Mouse (Mus musculus): ENCODE data around the gene Ctdnep1.

Gene Ctdnep1

DNA sequence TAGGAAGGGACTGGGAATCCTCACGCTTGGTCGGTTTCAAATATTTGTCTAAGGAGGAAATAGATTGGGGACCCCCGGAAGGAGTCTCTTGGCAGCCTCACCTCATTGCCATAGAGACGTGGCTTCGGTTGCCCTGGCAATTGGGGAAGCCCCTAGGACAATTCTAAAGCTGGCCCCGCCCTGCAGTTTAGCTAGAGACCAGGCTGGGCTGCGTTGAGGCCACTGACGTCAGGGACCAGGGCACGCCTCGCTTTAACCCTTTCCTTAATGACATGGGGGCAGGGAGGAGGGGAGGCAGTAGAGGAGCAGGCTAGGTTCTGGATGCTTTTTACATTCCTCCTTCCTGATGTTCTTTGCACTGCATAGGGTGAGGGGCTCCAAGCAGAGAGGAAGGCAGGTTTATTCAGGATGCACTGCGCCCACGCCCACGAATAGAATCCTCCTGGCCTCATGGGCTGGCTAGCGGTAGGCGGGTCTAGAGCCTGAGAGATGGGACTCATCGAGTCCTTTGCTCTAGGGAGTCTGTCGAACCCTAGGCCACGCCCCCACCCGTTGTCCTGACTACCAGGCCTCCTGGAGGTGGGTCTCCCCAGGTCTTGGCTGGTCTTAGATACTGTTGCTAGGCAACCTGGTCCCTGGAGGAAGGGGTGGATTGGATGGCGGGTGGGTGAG is 48.3 kb downstream of the Ctdnep1 start:
- DNase-seq (ENCODE audit: low read depth), result peak; percentile 44

GRCm38 (mm10) chr11:70029829-70030550 is 49.0 kb downstream of the Ctdnep1 start:
- DNase-seq (ENCODE audit: low read depth), result no peak

- no peak for DNase-seq (ENCODE audit: low read depth)
Observed at GRCm38 (mm10) chr11:70030651-70031320, 49.8 kb downstream of the Ctdnep1 start.

- no peak for DNase-seq (ENCODE audit: low read depth)
Observed at GRCm38 (mm10) chr11:70031321-70031670, 50.3 kb downstream of the Ctdnep1 start.

GRCm38 (mm10) chr11:70038174-70038573 is 57.2 kb downstream of the Ctdnep1 start:
- DNase-seq (ENCODE audit: low read depth), result no peak

DNA sequence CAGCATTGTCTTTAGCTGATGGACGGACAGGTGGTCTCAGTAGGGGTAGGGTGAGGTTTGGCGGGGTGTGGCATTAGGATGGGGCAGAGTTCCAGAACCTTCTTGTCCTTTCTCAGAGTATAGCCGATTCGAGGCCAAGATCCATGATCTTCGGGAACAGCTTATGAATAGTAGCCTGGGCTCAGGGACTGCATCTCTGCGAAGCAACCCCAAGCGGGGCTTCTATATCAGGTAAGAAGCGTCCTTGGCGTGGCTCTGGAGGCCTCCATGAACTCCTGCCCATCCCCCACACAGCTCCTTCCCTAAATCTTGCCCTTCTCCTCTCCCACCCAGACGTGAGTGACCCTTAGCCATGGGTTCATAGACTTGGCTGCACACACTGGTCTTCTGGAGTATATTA is 58.7 kb downstream of the Ctdnep1 start:
- DNase-seq (ENCODE audit: low read depth), result no peak

- DNase-seq (ENCODE audit: low read depth), result no peak
Observed at GRCm38 (mm10) chr11:70040184-70040583, 59.2 kb downstream of the Ctdnep1 start.

All from fibroblast of lung, adult 2 months (primary cell).